Mouse (Mus musculus) central nervous system, embryonic 11.5 days (tissue): ENCODE data around the gene Irak1bp1. TPM values are rescaled to one million over a fixed set of nuclear protein-coding genes. Genes with fewer than 3 reads are reported as not detected.

Experiments used
- polyA plus RNA-seq: library from polyadenylated mRNA; depleted of rRNA; stranded (reverse); fragments of >200 nt; gene quantifications from 2 replicates; pipeline ENCODE4 v1.2.3, GENCODE M21; 2012; rRNA removed

The Irak1bp1 gene
- 14.6 and 25.1 TPM in 2 replicates for polyA plus RNA-seq

GRCm38 (mm10) chr9:82829007-82829689 is at the start of gene Irak1bp1:
Irak1bp1 (plus strand) TSS chr9:82829540.

Other genes with a start within 250 kb of the Irak1bp1 start
- 17.5 and 34.1 TPM in 2 replicates for gene Phip, start 146.0 kb downstream of the Irak1bp1 start, polyA plus RNA-seq